Mouse (Mus musculus) erythroblast, embryonic 14.5 days (primary cell): ENCODE results near the gene Olfr522. TPM values are rescaled to one million over a fixed set of nuclear protein-coding genes. Genes with fewer than 3 reads are reported as not detected.

Experiments used
- H3K27me3 ChIP-seq: 2 replicates; pipeline ENCODE4 v1.6.1; 2012; ENCODE audit warnings: inconsistent platforms; ENCODE audit not compliant: control insufficient read depth
- H3K36me3 ChIP-seq: 2 replicates; pipeline ENCODE4 v1.6.1; 2012; ENCODE audit warnings: mild to moderate bottlenecking, inconsistent platforms; ENCODE audit not compliant: control insufficient read depth
- H3K4me1 ChIP-seq: 2 replicates; pipeline ENCODE4 v1.6.1; 2012; ENCODE audit warnings: inconsistent platforms; ENCODE audit not compliant: control insufficient read depth
- H3K4me3 ChIP-seq: replicated peaks from 2 replicates; pipeline ENCODE3; 2012; ENCODE audit warnings: moderate library complexity, mild to moderate bottlenecking, inconsistent platforms
- H3K9me3 ChIP-seq: 2 replicates; pipeline ENCODE4 v1.6.1; 2012; ENCODE audit warnings: low read length, inconsistent platforms, mixed read lengths; ENCODE audit not compliant: control insufficient read depth
- GATA1 ChIP-seq: IDR thresholded peaks from 2 replicates; pipeline ENCODE4 v1.6.1; 2012; ENCODE audit warnings: low read length, inconsistent platforms, mixed read lengths
- TAL1 ChIP-seq: IDR thresholded peaks from 3 replicates; pipeline ENCODE4 v1.6.1; 2012; ENCODE audit warnings: low read length, inconsistent platforms, mixed read lengths
- polyA plus RNA-seq: library from polyadenylated mRNA; stranded (reverse); fragments of >175 nt; gene quantifications from 2 replicates; pipeline ENCODE4 v1.2.3, GENCODE M21; 2012

The Olfr522 gene
- polyA plus RNA-seq, 1 experiment, result not detected

- H3K4me3 ChIP-seq, result no peak overlapping the region
- H3K27me3 ChIP-seq, result no peaks in the 10 kb centered on the region
- H3K9me3 ChIP-seq, result no peaks in the 10 kb centered on the region
- TF ChIP-seq TAL1 (no peak), GATA1 (no peak)
- no peaks in the 10 kb centered on the region for H3K4me1 ChIP-seq
- H3K36me3 ChIP-seq, result no peaks in the 10 kb centered on the region
Measured at GRCm38 (mm10) chr7:140170863-140171262, 6.3 kb upstream of the Olfr522 start.

- Histone ChIP-seq H3K4me3 (no peak overlapping the region), H3K27me3 (no peaks in the 10 kb centered on the region)
- TF ChIP-seq TAL1, result no peak
- no peak for TF ChIP-seq GATA1
Measured at GRCm38 (mm10) chr7:140169386-140169785, 4.8 kb upstream of the Olfr522 start.

GRCm38 (mm10) chr7:140167950-140168349 is 3.4 kb upstream of the Olfr522 start:
- no peaks in the 10 kb centered on the region for H3K36me3 ChIP-seq
- no peak for TF ChIP-seq GATA1
- no peak for TF ChIP-seq TAL1
- H3K4me3 ChIP-seq, result no peak overlapping the region
- H3K4me1 ChIP-seq, result no peaks in the 10 kb centered on the region
- H3K27me3 ChIP-seq, result no peaks in the 10 kb centered on the region
- H3K9me3 ChIP-seq, result no peaks in the 10 kb centered on the region

More at GRCm38 (mm10) chr7:140169386-140169785, 4.8 kb upstream of the Olfr522 start:
- H3K9me3 ChIP-seq, result no peaks in the 10 kb centered on the region
- H3K36me3 ChIP-seq, result no peaks in the 10 kb centered on the region
- H3K4me1 ChIP-seq, result no peaks in the 10 kb centered on the region

- TF ChIP-seq GATA1 (no peak), TAL1 (no peak)
- Histone ChIP-seq H3K36me3 (no peaks in the 10 kb centered on the region), H3K27me3 (peaks cover under 1% of the 10 kb centered on the region)
Measured at GRCm38 (mm10) chr7:140160363-140160762, 4.2 kb downstream of the Olfr522 start.

GRCm38 (mm10) chr7:140154218-140154927 is 10.2 kb downstream of the Olfr522 start, which contains the start of gene Sprn:
Gene Sprn (minus strand): TSS chr7:140154877.
- Histone ChIP-seq H3K36me3 (peaks cover 12% of the 10 kb centered on the region), H3K4me3 (no peak within 1 kb of the TSS), H3K9me3 (no peaks in the 10 kb centered on the region), H3K4me1 (no peaks in the 10 kb centered on the region), H3K27me3 (peaks cover 30% of the 10 kb centered on the region)
- TF ChIP-seq TAL1, result no peak
- no peak for TF ChIP-seq GATA1

More at GRCm38 (mm10) chr7:140160363-140160762, 4.2 kb downstream of the Olfr522 start:
- Histone ChIP-seq H3K4me1 (no peaks in the 10 kb centered on the region), H3K9me3 (no peaks in the 10 kb centered on the region), H3K4me3 (no peak overlapping the region)

- Histone ChIP-seq H3K9me3 (no peaks in the 10 kb centered on the region), H3K27me3 (peaks cover 30% of the 10 kb centered on the region), H3K4me1 (no peaks in the 10 kb centered on the region), H3K36me3 (peaks cover 14% of the 10 kb centered on the region), H3K4me3 (no peak overlapping the region)
- TF ChIP-seq TAL1, result no peak
- TF ChIP-seq GATA1, result no peak
Measured at GRCm38 (mm10) chr7:140153829-140154217, 10.7 kb downstream of the Olfr522 start.

- TF ChIP-seq TAL1 (no peak), GATA1 (no peak)
Measured at GRCm38 (mm10) chr7:140153383-140153782, 11.2 kb downstream of the Olfr522 start.

GRCm38 (mm10) chr7:140144550-140144949 is 20.0 kb downstream of the Olfr522 start:
- Histone ChIP-seq H3K36me3 (peaks cover 37% of the 10 kb centered on the region), H3K27me3 (no peaks in the 10 kb centered on the region), H3K9me3 (no peaks in the 10 kb centered on the region), H3K4me1 (no peaks in the 10 kb centered on the region; the same call in none of the 2 replicates), H3K4me3 (no peak overlapping the region)
- no peak for TF ChIP-seq GATA1
- TF ChIP-seq TAL1, result no peak

More at GRCm38 (mm10) chr7:140153383-140153782, 11.2 kb downstream of the Olfr522 start:
- Histone ChIP-seq H3K9me3 (no peaks in the 10 kb centered on the region), H3K4me1 (no peaks in the 10 kb centered on the region), H3K4me3 (no peak overlapping the region), H3K36me3 (peaks cover 16% of the 10 kb centered on the region), H3K27me3 (peaks cover 30% of the 10 kb centered on the region)

GRCm38 (mm10) chr7:140141350-140141749 is 23.2 kb downstream of the Olfr522 start:
- no peak for TF ChIP-seq GATA1
- TF ChIP-seq TAL1, result no peak
- H3K9me3 ChIP-seq, result no peaks in the 10 kb centered on the region
- H3K36me3 ChIP-seq, result peaks cover 17% of the 10 kb centered on the region
- no peaks in the 10 kb centered on the region for H3K27me3 ChIP-seq
- peaks cover 13% of the 10 kb centered on the region for H3K4me1 ChIP-seq
- H3K4me3 ChIP-seq, result no peak overlapping the region

GRCm38 (mm10) chr7:140138021-140138310 is 26.6 kb downstream of the Olfr522 start:
- Histone ChIP-seq H3K4me1 (peaks cover 13% of the 10 kb centered on the region), H3K4me3 (peak overlapping the region; percentile 86), H3K36me3 (no peaks in the 10 kb centered on the region)

More at GRCm38 (mm10) chr7:140138021-140138310, 26.6 kb downstream of the Olfr522 start:
- TF ChIP-seq TAL1 (no peak), GATA1 (no peak)
- no peaks in the 10 kb centered on the region for H3K27me3 ChIP-seq
- H3K9me3 ChIP-seq, result no peaks in the 10 kb centered on the region
